Mouse (Mus musculus): ENCODE results near the gene Gm20518.

DNA sequence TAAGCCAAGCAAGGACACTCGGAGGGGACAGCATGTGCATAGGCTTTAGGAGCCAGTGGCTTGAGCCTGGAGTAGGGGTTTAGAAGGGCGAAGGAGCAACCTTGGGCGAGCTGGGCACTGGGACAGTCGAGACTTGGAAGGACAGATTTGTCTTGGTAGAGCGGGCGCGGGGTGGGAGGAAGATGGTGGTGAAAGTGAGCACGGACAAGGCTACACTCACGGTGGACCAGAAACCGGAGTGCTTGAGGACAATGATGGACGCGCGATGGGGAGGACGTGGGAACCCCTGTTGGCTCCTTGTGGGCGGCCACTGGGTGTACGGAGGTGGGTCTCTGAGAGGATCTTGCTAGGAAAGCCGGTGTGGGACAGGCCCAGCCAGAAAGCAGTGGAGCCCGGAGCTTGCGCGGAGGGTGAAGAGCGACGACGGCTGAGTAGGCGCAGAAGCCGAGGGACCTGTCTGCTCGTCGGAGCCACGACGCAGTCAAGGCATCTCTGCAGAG, 93.6 kb downstream of the Gm20518 start:
- TF ChIP-seq POLR2A (IDR thresholded peaks at IDR 0.05; ENCODE audit: borderline replicate concordance, extremely low read depth, low read depth, low read length) (no peak), CTCF (IDR thresholded peaks at IDR 0.05; ENCODE audit: insufficient read depth, low read length) (no peak)

Measured in lung, adult 2 months (tissue).